Mouse (Mus musculus): ENCODE results near the gene Kdm4a. TPM values are rescaled to one million over a fixed set of nuclear protein-coding genes. Genes with fewer than 3 reads are reported as not detected.

Kdm4a gene
- total RNA-seq (2021) (10 to 100 TPM; 37.5 to 40.1 TPM), polyA plus RNA-seq (2012; rRNA removed) (25.1 and 29.6 TPM in 2 replicates)
- long read RNA-seq, partial matches to known transcripts, result 2 of 3 reads
- long read RNA-seq, other reads (novel, unspliced or antisense), result 1 of 3 reads

GRCm38 (mm10) chr4:118179467-118180300 lies at the start of gene Kdm4a:
Gene Kdm4a (minus strand): TSS chr4:118180043.
- peak; percentile 96 for DNase-seq

DNA sequence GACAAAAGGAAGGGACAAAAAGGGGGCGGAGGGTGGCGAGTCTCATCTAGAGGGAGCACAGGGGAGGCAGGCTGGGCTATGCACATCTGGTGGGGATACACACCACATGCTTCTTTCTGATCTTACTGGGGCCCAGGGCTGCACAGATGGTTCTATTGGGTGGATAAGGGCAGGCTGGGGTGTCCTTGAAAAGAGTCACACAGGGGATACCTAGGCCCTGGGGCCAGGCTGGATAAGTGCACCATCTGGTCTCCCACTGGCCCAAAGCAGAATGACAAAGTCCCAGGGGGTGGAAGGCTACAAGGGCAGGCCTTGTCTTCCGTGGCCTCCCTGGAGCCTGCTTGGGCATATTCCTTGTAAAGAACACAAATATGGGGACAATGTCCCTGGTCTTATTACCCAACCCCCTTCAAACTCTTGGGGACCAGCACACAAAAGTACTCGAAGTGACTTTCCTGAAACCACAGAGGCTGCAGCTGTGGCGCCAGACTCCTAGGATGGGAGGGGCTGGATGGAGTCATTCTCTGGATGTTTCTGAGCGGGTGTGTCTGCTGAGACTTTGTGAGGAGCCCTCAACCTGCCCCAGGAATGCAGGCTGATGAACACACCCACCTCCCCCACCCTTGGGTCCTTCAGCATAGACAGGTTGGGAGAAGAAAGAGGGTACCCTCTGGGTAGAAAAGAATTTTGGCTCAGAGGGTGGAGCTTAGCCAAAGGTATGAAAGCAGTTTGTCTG lies 49.4 kb upstream of the Kdm4a start:
- DNase-seq, result no peak

GRCm38 (mm10) chr4:118227398-118227797 lies 47.6 kb upstream of the Kdm4a start:
- no peak for DNase-seq

DNA sequence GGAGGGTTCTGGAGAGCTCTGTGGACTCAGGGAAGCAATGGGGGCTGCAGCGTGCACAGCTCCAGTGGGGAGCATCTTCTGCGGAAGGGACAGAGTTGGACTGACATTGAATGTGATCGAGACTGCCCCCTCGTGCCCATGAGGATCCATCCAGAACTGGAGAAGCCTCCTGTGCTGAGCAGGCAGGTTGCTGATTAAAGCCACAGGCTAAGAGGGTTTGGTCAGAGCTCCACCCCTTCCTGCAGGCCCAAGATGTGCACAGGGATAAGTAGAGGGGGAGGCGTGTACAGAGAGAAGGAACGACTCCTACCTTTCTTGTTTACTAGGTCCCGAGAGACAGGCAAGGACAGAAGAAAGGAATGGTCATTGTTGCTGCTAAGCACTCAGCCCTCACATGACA lies 41.4 kb upstream of the Kdm4a start:
- DNase-seq, result no peak

GRCm38 (mm10) chr4:118220756-118221155 lies 40.9 kb upstream of the Kdm4a start:
- no peak for DNase-seq

- DNase-seq, result no peak
Measured at GRCm38 (mm10) chr4:118219487-118219886, 39.6 kb upstream of the Kdm4a start.

- no peak for DNase-seq
Measured at GRCm38 (mm10) chr4:118218521-118218920, 38.7 kb upstream of the Kdm4a start.

DNA sequence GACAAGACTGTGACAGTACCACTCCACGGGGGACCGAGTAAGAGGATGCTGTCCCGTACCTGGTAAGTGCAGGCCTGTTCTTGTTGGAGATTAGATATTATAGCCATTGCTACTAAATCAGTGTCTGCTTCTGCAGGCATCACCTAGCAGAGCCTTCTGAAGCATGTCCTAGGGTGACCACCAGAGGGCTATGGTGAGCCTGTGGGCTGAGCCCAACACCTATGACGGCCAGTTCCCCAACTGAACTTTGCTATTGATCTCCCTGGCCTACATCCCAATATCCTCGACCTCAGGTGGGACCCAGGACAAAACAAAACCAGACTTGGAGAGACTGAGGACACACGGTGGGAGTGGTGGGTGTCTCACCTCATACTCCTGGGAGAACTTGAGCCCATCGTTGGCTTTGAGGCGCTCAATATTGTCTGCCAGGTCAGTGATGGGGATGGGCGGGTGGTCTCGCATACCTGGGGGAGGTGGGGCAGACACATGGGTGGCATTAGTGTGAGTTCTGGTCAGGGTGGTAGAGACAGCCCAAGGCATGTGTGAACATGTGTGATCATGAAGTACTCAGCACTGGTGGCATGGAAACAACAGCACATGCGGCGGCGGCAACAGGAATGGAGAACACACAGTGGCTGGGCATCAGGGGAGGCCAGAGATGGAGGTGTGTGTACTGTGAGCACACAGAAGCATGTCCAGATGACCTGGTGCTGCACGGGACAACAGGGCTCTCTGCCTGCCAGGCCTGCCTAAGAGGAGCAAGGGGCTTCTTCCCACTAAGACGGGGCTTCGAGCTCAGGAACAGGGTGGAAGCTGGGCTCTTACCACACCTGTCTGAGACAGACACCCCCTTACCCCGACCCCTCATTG lies 37.1 kb upstream of the Kdm4a start:
- DNase-seq, result peak; percentile 76

- no peak for DNase-seq
Measured at GRCm38 (mm10) chr4:118214891-118215290, 35.0 kb upstream of the Kdm4a start.

DNA sequence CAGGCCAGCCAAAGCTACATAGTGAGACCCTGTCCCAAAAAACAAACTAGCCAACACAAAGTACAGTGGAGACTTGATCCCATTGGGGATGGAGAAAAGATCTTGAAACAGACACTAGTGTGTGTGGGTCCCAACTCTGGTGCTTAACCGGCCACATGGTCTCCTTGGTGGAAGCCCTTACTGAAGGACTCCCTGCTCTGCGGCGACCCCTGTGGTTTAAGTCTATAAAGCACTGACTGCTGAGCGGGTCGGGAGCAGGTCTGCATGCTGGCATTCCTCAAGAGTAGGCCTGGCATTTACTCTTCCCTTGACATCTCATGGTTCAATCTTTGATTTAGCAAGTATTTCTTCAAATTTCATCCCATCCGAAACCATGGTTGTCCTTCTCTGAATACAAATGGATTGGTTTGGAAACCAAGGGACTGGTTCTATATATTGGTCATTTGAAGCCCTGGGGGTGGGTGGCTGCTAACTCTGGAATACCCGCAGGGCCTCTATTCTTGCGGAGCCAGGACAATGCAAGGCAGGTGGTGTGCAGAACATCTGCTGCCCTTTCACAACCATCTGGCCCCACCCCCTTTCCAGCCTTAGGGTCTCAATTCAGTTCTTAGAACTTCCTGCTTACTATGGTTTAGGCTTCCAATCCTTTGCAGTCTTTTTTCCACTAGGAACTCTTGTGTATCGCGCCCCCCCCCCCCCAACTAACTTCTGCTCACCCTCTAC lies 27.2 kb upstream of the Kdm4a start:
- DNase-seq, result no peak

DNA sequence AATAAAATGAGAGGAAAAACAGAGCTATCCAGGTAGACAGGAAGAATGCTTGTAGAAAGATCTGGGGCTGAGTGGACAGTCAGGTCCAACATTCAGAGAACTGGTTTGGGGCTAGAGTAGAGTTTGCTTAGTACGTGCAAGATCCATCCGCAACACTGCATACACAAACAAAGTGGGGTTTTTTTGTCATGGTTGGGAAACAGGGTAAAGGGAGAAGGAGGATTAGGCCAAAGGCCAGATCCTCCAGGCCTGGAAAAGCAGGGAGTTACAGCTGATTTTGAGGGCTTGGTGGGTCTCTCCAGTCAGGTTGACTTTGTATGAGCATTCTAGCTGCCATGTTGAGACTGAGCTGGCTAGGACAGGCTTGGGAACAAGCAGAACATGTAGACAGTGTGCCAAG lies 26.1 kb upstream of the Kdm4a start:
- no peak for DNase-seq

DNA sequence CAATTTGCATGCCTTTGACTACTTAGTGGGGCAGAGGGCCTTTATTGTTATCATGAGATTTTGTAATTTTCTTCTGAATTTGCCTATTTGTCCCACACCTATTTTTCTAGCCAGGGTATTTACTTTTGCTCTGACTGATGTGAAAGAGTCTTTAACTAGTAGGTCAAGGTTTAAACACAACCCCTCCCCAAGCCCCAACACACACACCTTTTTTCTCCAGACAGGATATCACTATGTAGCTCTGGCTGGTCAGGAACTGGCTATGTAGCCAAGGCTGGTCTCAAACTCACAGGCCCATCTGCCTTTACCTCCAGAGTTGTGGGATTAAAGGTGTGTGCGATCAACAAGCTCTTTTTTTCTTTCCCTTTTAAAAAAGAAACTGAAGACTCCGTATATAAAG lies 19.2 kb upstream of the Kdm4a start:
- no peak for DNase-seq

- no peak for DNase-seq
Measured at GRCm38 (mm10) chr4:118198606-118199005, 18.8 kb upstream of the Kdm4a start.

DNA sequence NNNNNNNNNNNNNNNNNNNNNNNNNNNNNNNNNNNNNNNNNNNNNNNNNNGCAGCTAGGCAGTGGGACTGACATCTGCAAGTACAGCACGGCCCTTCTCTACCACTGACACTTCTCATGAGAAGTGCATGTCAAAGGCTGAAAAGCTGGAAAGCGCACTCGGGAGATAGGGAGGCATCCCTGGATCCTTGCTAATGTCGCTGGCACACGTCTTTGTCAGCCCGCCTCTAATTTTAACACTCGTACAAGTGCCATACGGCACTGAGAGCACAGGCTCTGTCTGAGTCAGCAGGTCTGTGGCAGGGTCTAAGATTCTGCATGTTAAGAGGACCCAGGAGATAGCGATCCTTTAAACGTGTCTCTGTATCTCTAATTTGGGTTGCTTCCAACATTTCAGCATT lies 16.3 kb upstream of the Kdm4a start:
- DNase-seq, result no peak

- DNase-seq, result no peak
Measured at GRCm38 (mm10) chr4:118180301-118181080, 648 bp upstream of the Kdm4a start.

- DNase-seq, result no peak
Measured at GRCm38 (mm10) chr4:118178952-118179466, 834 bp downstream of the Kdm4a start.

DNA sequence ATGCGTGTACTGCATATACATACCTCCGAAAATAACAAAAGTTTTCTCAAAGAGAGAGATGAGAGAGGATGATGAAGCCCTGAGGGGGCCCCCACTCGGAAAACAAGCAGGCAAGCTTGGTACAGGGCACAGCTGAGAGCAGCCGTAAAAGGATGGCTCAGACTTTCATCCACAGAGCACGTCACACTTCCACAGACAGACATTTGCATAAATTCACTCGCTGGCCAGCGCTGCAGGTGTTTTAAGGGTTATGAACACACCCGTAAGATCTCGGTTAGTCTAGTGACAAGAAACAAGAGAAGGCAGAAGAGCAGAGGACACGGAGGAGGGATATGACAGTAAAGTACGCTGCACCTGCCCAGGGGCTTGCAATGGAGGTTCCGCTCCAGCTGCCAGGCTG lies 7.4 kb downstream of the Kdm4a start:
- no peak for DNase-seq

DNA sequence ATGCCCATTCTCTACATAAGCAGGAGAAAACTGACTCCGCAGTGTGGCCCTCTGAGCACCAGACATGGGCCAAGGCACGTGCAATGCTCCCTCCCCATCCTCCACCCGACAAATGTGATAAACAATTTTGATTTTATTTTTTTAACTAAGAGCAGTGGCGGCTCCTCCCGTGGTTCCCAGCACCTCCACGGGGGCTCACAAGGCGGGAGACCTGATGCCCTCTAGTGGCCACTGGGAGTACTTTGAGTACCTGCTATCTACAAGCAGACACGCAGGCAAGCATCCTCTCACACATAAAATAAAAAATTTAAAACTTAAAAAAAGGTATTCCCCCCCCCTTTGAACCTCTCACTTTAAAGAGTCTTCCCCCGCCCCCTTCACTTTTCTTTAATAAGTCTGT lies 8.8 kb downstream of the Kdm4a start:
- no peak for DNase-seq

DNA sequence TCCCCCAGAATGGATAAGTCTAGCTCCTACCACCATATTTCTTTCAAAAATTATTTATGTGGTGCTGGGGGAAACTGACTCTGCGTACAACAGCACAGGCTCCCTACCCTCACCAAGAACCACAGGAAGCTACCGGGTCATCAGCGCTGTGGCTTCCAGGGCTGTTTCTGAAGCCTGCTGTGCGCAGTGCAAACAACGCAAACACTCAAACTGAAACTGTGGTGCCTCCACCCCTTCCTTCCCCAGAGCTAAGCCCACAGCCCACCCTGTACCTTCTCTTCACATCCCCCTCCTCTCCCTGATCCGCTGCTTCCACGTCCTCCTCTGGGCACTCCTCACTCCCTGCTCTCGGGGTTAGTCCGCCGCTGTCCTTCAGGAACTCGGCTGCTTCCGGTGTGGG lies 17.7 kb downstream of the Kdm4a start:
- DNase-seq, result no peak

DNA sequence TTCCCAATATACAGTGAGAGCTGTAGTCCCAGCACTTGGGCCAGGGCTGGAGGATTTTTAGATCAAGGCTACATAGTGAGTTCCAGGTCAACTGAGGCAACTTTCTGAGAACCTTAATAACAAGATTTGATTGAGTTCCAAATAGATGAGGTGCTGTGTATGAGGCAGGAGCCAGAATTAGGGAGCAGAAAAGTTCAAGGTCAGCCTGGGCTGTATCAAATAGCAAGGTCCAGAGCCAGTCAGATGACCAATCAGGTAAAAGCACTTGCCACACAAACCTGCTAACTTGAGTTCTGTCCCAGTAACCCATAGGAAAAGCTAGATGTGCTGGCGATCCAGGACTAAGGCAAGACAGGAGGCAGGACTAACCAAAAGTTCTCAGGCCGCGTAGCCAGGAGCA lies 22.2 kb downstream of the Kdm4a start:
- DNase-seq, result peak; percentile 42

DNA sequence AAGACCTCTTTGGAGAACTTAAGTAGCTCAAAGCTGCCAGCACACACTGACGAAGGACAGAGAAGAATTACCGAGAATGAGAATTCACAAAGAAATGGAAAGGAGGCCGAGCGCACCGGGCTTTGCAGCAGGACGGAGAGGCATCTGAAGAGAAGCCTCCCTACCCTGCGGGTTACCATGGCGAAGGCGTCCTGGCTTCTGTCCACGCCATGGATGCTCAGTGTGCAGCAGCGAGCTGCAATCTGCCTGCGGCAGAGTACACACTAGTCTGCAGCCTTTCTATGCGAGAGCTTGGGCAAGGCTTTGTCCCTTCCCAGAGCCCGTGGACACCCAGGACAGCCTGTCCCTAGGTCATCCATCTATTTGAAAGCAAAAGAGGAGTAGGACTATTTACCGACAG lies 23.3 kb downstream of the Kdm4a start:
- DNase-seq, result no peak
